Mouse (Mus musculus) small intestine, adult 2 months (tissue): ENCODE measurements around the gene Selenop.

Experiments
- CTCF ChIP-seq: fragments of 200-500 bp; IDR thresholded peaks from 2 replicates; pipeline ENCODE4 v1.5.1; 2012; ENCODE audit warnings: low read depth, mild to moderate bottlenecking, control low read depth, inconsistent platforms, low read length, moderate library complexity, mixed read lengths; ENCODE audit not compliant: insufficient replicate concordance, insufficient read length; ENCODE audit errors: extremely low read depth
- POLR2A ChIP-seq: fragments of 200-500 bp; IDR thresholded peaks from 2 replicates; pipeline ENCODE4 v1.6.1; 2012; ENCODE audit warnings: low read depth, mild to moderate bottlenecking, control low read depth, inconsistent platforms, low read length, moderate library complexity

GRCm38 (mm10) chr15:3237963-3238362 lies 30.4 kb upstream of the Selenop start:
- no peak for TF ChIP-seq CTCF
- no peak for TF ChIP-seq POLR2A
